Mouse (Mus musculus): Measurements from ENCODE around the gene D17H6S53E. TPM values are rescaled to one million over a fixed set of nuclear protein-coding genes. Genes with fewer than 3 reads are reported as not detected.

The D17H6S53E gene
- polyA plus RNA-seq, 2 experiments, result 1.3 to 1.5 TPM

GRCm38 (mm10) chr17:35106522-35106921, 19.7 kb upstream of the D17H6S53E start:
- WGBS (ENCODE audit: insufficient replicate concordance), result 68% methylated on average over 3 of the region's 3 CpGs

GRCm38 (mm10) chr17:35108097-35108496, 18.1 kb upstream of the D17H6S53E start, which contains the start of gene Ly6g5c:
Gene Ly6g5c, plus strand, starts transcription at chr17:35108279.
- no peaks in the 10 kb centered on the region for H3K27me3 ChIP-seq (ENCODE audit: control insufficient read depth, insufficient read depth, low read length)
- H3K9me3 ChIP-seq (ENCODE audit: control insufficient read depth, low read length), result no peaks in the 10 kb centered on the region
- no peak within 1 kb of the TSS for H3K9ac ChIP-seq (replicated peaks)
- H3K27ac ChIP-seq, result no peak within 1 kb of the TSS
- TF ChIP-seq EP300 (IDR thresholded peaks at IDR 0.05; ENCODE audit: low read depth), result no peak
- no peak for TF ChIP-seq CTCF (IDR thresholded peaks at IDR 0.05; ENCODE audit: low read depth)
- H3K4me3 ChIP-seq (ENCODE audit: insufficient read depth in 1 of 2, low read depth in 2 of 2, low read length in 2 of 2), result no peak within 1 kb of the TSS
- H3K4me1 ChIP-seq (replicated peaks; ENCODE audit: control insufficient read depth in 2 of 2, insufficient read depth in 2 of 2, low read length in 1 of 2), result peaks cover 25 to 32% of the 10 kb centered on the region in 2 experiments
- ATAC-seq (ENCODE audit: insufficient read depth) (no peak), DNase-seq (ENCODE audit: low read depth in 3 of 3, low spot score in 3 of 3) (no peak)
- WGBS (ENCODE audit: insufficient replicate concordance), result 76% methylated on average over 6 of the region's 6 CpGs
- no peak within 1 kb of the TSS for H3K4me2 ChIP-seq (ENCODE audit: low read depth)
- no peaks in the 10 kb centered on the region for H3K36me3 ChIP-seq (replicated peaks; ENCODE audit: control insufficient read depth, insufficient read depth, low read depth)

More at GRCm38 (mm10) chr17:35106522-35106921, 19.7 kb upstream of the D17H6S53E start:
- no peaks in the 10 kb centered on the region for H3K27me3 ChIP-seq (ENCODE audit: control insufficient read depth, insufficient read depth, low read length)
- no peaks in the 10 kb centered on the region for H3K9me3 ChIP-seq (ENCODE audit: control insufficient read depth, low read length)
- H3K4me3 ChIP-seq (ENCODE audit: insufficient read depth in 1 of 2, low read depth in 2 of 2, low read length in 2 of 2), result no peak overlapping the region
- H3K27ac ChIP-seq, result no peak overlapping the region
- no peak overlapping the region for H3K9ac ChIP-seq (replicated peaks)
- H3K36me3 ChIP-seq (replicated peaks; ENCODE audit: control insufficient read depth, insufficient read depth, low read depth), result peaks cover 3% of the 10 kb centered on the region
- TF ChIP-seq EP300 (IDR thresholded peaks at IDR 0.05; ENCODE audit: low read depth) (no peak), CTCF (IDR thresholded peaks at IDR 0.05; ENCODE audit: low read depth) (no peak)
- H3K4me2 ChIP-seq (ENCODE audit: low read depth), result no peak overlapping the region
- DNase-seq (ENCODE audit: low read depth in 3 of 3, low spot score in 3 of 3) (no peak), ATAC-seq (ENCODE audit: insufficient read depth) (no peak)
- H3K4me1 ChIP-seq (replicated peaks; ENCODE audit: control insufficient read depth in 2 of 2, insufficient read depth in 2 of 2, low read length in 1 of 2), result peaks cover 25 to 34% of the 10 kb centered on the region in 2 experiments

- no peak for ATAC-seq (ENCODE audit: insufficient read depth)
These were observed 14.4 kb upstream of the D17H6S53E start for GRCm38 (mm10) chr17:35111774-35112173.

GRCm38 (mm10) chr17:35115046-35116019, 10.8 kb upstream of the D17H6S53E start, which contains the start of gene Ly6g5b:
Gene Ly6g5b, minus strand, starts transcription at chr17:35115428.
- H3K36me3 ChIP-seq (replicated peaks; ENCODE audit: control insufficient read depth, insufficient read depth, low read depth), result peaks cover 26% of the 10 kb centered on the region

More at GRCm38 (mm10) chr17:35111774-35112173, 14.4 kb upstream of the D17H6S53E start:
- H3K4me2 ChIP-seq (ENCODE audit: low read depth), result no peak overlapping the region
- 58% methylated on average over 9 of the region's 9 CpGs for WGBS (ENCODE audit: insufficient replicate concordance)
- TF ChIP-seq EP300 (IDR thresholded peaks at IDR 0.05; ENCODE audit: low read depth), result no peak
- no peak for TF ChIP-seq CTCF (IDR thresholded peaks at IDR 0.05; ENCODE audit: low read depth)
- H3K9me3 ChIP-seq (ENCODE audit: control insufficient read depth, low read length), result no peaks in the 10 kb centered on the region
- no peaks in the 10 kb centered on the region for H3K4me1 ChIP-seq (replicated peaks; ENCODE audit: control insufficient read depth in 2 of 2, insufficient read depth in 2 of 2, low read length in 1 of 2)
- no peak overlapping the region for H3K4me3 ChIP-seq (ENCODE audit: insufficient read depth in 1 of 2, low read depth in 2 of 2, low read length in 2 of 2)
- DNase-seq (ENCODE audit: low read depth in 3 of 3, low spot score in 3 of 3), result no peak
- no peaks in the 10 kb centered on the region for H3K27me3 ChIP-seq (ENCODE audit: control insufficient read depth, insufficient read depth, low read length)
- no peak overlapping the region for H3K9ac ChIP-seq (replicated peaks)
- no peak overlapping the region for H3K27ac ChIP-seq
- peaks cover 4% of the 10 kb centered on the region for H3K36me3 ChIP-seq (replicated peaks; ENCODE audit: control insufficient read depth, insufficient read depth, low read depth)

GRCm38 (mm10) chr17:35120745-35121142, 5.4 kb upstream of the D17H6S53E start:
- ATAC-seq (ENCODE audit: insufficient read depth) (peak; percentile 11; the same call in 1 of the 2 replicates), DNase-seq (ENCODE audit: low read depth in 3 of 3, low spot score in 3 of 3) (no peak)
- peak overlapping the region; percentile 84 to 85 for H3K4me3 ChIP-seq (ENCODE audit: insufficient read depth in 1 of 2, low read depth in 2 of 2, low read length in 2 of 2)
- no peaks in the 10 kb centered on the region for H3K9me3 ChIP-seq (ENCODE audit: control insufficient read depth, low read length)
- WGBS (ENCODE audit: insufficient replicate concordance), result under 1% methylated on average over 33 of the region's 33 CpGs
- H3K4me2 ChIP-seq (ENCODE audit: low read depth), result peak overlapping the region; percentile 81
- H3K4me1 ChIP-seq (replicated peaks; ENCODE audit: control insufficient read depth in 2 of 2, insufficient read depth in 2 of 2, low read length in 1 of 2), result peaks cover 14% of the 10 kb centered on the region in 2 experiments
- H3K9ac ChIP-seq (replicated peaks), result peak overlapping the region; percentile 91
- TF ChIP-seq EP300 (IDR thresholded peaks at IDR 0.05; ENCODE audit: low read depth), result no peak
- TF ChIP-seq CTCF (IDR thresholded peaks at IDR 0.05; ENCODE audit: low read depth), result no peak
- H3K27me3 ChIP-seq (ENCODE audit: control insufficient read depth, insufficient read depth, low read length), result no peaks in the 10 kb centered on the region
- H3K36me3 ChIP-seq (replicated peaks; ENCODE audit: control insufficient read depth, insufficient read depth, low read depth), result peaks cover 37% of the 10 kb centered on the region
- H3K27ac ChIP-seq, result peak overlapping the region; percentile 14

More at GRCm38 (mm10) chr17:35115046-35116019, 10.8 kb upstream of the D17H6S53E start, which contains the start of gene Ly6g5b:
- ATAC-seq (ENCODE audit: insufficient read depth) (no peak), DNase-seq (ENCODE audit: low read depth in 3 of 3, low spot score in 3 of 3) (no peak)
- TF ChIP-seq CTCF (IDR thresholded peaks at IDR 0.05; ENCODE audit: low read depth) (peak; percentile 80), EP300 (IDR thresholded peaks at IDR 0.05; ENCODE audit: low read depth) (no peak)
- WGBS (ENCODE audit: insufficient replicate concordance), result 72% methylated on average over 8 of the region's 8 CpGs
- Histone ChIP-seq H3K4me3 (ENCODE audit: insufficient read depth in 1 of 2, low read depth in 2 of 2, low read length in 2 of 2) (no peak within 1 kb of the TSS), H3K27me3 (ENCODE audit: control insufficient read depth, insufficient read depth, low read length) (no peaks in the 10 kb centered on the region), H3K4me2 (ENCODE audit: low read depth) (no peak within 1 kb of the TSS), H3K4me1 (replicated peaks; ENCODE audit: control insufficient read depth in 2 of 2, insufficient read depth in 2 of 2, low read length in 1 of 2) (peaks cover 6 to 7% of the 10 kb centered on the region in 2 experiments; a peak in 2 of 4 replicates), H3K27ac (no peak within 1 kb of the TSS), H3K9ac (replicated peaks) (no peak within 1 kb of the TSS), H3K9me3 (ENCODE audit: control insufficient read depth, low read length) (no peaks in the 10 kb centered on the region)
